Mouse (Mus musculus) naive thymus-derived CD4-positive, alpha-beta T cell, adult 2 months (primary cell): ENCODE measurements at regions not wholly inside any gene's neighbourhood (a gene's known extent, or its start where the extent isn't known, plus 50 kb on each side); places are given as distances from the start of the nearest gene placed in this dataset.

Experiments used
- DNase-seq: peaks from one replicate; pipeline ENCODE4 v3.0.0-alpha.2; 2011; ENCODE audit warnings: low read depth

DNA sequence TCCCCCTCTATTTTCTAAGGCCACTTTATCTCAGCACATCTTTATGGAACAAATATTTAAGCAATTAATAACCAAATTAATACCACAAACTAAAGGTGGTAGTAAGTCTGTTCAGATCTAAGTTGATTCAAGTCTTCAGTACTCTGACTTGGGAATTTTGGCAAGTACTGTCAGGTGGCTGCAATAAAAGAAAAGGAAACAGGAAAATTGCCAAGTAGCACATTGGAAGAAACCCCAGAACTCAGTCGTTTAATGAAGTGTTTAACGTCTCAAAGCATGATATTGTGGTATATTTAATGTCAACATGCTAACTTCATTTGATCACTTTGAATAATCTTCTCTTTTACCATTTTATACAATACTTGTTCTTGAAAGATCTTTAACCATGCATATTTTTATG is 142.2 kb downstream of the Gm11146 start:
- no peak for DNase-seq

DNA sequence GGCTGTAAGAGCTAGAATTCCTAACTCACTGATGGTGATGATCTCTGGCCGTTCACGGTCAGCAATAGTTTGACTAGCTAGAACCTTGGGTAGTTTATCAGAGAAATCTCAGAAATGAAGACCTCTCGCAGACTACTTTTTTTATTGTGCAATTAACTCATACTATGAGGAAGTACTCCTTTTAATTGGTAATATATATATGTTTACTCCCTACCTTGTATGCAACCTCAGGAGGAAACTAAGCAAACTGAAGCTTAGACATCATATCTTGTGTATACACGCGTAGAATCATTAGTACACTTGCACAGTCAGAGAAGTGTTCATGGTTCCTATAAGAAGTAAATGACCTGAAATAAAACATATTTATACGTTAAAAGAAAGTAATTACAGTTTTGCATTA is 157.2 kb downstream of the Gm11146 start:
- no peak for DNase-seq

DNA sequence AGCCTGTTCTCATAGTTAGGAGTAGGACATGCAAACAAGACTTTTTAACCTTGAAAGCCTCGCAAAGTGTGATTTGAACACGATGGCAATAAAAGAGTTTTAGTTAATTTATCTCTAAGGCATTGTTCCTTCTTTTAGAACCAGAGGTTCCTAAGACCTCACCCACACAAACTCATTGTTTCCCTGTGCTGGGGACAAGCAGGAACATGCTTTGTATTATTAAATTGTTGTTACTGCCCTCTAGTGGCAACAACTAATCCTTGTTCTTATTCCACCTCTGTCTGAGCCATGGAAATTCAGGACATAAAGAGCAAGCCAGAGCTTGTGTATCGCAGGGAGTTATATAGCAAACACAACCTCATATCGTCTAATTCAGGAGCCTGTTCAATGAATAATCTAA is 157.9 kb downstream of the Gm11146 start:
- peak; percentile 26 for DNase-seq

DNA sequence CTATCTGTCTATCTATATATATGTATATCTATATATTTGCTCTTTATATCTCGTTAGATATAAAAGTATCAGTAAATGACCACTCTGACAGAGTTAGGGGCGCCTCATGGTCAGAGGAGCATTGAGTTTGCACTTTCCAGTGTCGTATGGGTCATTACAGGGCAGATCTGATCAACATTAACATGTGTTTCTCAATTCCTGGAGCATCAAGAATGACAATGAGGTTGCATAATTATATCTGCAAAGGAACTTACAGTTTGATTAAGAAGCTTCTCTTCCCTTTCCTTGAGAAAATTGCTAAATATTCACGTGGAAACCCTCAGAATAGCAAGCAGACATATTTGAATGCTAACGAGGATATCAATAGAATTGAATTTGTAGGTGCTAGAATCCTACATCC is 158.6 kb downstream of the Gm11146 start:
- DNase-seq, result no peak

DNA sequence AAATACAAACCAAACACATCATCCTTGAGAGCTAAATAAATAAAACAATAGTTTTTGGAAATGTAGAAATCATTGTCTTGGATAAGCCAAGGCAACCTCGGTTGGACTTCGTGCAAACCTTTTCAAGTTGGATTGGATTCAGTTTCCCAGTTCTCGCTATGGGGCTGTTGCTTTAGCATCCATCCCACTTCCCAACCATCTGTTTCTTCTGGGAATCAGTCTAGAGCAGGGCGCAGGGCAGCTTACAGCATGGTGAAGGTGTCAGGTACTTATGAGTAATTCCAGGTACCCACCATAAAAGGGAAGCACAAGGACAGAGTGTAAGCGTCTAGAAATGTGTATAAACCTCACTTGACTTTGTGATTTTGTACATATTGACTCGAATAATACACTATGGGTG is 159.0 kb downstream of the Gm11146 start:
- DNase-seq, result no peak

DNA sequence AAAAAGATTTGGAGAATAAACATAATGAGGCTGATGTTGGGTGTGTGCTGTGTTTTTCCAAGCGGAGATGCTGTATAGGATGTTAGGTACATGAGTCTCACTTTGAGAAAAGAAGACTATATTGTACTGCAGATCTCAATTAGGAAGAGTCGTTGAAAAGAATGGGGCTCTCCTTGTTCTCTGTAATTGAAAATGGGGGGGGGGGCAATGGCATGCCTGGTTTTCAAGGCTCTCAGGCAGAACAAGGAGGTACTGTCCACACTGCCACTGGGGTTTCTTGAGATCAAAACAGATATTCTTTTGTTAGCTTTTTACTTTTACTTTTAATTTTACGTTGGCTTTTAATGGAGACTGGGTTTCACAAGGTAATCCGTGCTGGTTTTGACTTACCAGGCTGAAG is 170.5 kb downstream of the Gm11146 start:
- no peak for DNase-seq

DNA sequence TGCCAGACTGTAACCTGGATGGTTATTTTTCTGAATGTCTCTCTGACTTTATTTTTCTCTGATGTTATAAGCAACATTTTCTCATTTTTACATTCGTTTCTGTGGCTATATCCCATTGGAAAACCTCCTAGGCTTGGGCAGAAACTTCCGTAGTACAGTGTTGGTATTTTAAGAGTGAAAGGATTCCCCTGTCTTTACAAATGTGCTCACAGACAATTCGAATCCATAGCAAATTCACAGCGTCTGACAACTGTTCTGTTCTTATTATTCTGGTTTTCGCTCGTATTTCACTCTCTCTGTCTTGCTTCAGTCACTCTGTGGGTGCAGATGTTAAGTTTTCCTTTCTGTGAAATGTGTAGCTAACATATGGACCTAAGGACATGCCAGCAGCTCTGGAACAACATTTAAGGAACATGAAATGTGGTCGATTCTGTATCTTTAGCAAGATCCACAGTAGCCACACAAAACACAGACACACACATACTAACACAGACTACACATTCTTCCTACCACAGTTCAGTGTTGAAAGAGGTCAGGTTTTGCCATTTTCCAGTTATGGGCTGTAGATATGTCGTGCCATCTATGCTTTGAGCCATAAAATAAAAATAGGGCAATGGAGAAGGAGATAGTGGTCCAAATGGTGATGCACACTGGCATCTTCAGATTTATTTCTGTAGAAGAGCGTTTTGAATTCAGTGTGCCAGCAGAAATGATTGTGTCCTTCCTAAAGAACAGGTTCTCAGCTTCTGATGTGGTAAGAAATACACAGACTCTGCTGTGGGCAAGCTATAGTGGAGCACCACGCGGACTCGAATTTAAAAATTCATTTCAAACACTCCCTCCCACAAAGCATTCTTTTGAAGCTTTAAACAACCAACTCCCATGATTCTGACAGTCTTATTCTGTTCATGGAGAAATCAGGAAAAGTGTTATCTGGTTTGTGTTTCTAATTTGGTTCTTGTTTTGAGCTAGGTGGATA is 179.2 kb downstream of the Gm11146 start:
- no peak for DNase-seq

DNA sequence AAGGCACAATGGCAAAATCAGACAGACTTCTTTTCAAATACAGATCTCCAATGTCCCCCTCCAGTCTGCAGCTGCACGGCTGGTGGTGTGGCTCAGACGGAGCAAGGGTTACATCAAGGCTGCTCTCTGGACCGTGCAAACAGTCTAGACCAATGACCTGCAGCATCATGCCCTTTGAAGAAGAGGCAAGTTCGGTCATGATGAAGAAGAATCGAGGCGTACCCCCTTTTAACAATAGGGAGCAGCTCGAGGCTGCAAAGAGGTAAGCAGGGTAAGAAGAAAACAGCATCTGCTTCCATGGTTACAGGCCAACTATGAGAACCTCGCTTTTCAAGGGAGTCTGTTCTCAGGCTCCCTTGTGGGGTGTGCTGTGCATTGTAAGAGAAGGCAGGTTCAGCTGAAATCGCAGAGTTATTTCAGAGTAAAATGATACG is 180.3 kb downstream of the Gm11146 start:
- no peak for DNase-seq

DNA sequence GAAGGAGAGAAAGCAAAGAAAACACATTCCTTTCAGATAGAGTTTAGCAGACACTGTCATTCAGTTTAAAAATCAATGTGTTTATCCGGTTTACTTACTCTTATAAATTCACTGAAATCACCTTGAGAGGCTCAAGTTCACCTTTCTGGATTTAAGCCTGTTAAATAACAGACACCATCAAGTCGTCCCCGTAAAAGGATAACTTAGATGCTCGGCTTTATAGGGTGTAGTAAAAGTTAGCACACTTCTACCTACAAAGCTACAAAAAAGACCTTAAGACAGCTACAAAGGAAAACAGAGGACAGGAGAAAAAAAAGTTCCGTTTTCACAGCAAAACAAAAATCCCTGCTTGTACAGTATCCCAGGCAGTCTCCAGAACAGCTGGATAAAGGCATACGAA is 180.9 kb downstream of the Gm11146 start:
- no peak for DNase-seq

DNA sequence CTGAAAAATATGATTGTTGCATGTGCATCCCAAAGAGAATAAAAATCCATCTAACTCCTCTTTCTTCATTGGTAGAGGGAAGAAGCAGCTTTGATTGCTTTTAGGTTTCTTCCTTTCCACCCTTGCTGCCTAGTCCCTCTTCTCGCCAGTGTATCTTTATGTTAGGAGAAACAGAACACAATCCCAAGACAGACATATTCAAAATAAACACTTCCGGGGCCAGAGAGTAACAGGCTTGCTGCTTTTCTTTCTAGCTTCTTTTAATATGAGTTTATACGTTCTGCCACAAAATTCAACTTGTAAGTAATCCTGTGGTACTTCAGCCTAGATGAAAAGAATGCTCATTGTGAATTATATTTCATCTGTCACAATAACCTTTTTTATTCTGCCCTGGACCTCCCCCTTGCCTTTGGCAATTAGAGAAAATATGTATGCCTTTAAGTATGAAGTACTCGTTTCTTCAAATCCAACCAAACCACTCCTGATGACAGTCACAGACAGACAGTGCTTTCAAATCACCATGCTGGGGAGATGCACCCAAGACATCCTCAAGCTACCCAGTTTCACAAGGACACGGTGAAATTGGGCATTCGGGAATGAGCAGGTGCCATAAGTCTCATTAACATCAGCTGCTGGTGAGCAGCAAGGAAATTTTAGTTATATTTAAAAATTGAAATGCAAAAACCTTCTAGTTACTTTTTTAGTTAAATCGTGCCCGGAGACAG is 181.6 kb downstream of the Gm11146 start:
- DNase-seq, result no peak

DNA sequence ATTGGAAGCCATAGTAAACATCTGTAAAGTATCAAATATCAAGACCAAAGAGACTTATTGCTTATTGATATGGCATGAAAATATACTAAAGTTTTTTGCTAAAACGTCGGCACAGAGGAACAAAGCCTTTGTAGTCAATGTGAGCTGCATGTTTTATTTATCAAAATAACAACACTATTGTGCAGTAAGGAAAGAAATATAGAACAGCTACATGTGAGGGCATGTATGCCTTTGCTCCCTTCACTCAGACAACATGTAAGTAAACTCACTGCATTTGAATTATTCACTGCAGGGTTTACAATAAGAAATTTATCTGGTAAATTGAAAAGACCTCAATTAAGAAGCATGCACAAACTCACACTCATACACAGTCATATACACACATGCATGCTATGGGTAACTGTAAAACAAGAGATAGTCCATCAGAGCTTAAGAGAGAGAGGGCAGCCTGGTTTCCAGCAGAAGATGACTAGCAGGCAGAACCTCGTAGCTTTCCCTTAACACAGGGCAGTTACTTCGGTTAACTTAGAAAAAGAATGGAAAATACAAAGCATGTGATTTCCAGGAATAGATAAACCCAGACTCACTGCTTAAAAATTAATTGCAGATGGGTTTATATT is 182.7 kb downstream of the Gm11146 start:
- no peak for DNase-seq

DNA sequence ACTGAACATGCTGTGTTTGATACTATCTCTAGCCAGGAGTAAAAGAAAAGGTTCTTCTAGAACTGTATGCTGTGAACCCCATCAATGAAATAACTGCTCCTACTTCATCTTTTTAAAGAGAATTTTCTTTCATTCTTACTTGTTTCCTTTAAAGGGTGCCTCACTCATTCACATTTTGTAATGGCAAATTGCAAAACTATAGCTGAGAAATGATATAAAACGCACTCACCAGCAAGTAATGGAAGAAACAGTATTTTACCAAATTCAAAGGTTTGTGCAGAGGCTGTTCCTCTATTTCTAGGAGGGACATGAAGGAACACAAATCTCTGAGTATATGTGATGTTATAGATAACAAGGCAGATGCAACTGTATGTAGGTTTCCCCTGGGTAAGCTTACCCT is 183.4 kb downstream of the Gm11146 start:
- DNase-seq, result no peak

DNA sequence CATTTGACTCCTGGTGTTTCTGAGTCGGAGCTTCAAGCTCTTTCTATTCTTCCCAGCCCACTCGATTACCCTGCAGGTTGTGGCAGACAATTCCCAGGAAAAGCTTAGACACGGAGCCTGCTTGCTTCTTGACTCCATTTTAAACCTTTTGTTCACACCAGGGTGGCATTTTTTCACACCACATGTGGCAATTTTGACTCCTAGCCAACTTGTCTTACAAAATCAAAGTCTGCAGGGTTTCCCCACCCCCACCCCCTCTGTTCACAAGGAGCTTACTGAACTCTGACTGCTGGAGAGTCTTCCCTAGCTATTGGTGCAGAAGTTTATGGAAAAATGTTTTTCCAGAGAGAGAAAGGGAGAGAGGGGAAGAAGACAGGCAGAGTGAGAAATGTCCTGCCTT is 184.1 kb downstream of the Gm11146 start:
- no peak for DNase-seq

DNA sequence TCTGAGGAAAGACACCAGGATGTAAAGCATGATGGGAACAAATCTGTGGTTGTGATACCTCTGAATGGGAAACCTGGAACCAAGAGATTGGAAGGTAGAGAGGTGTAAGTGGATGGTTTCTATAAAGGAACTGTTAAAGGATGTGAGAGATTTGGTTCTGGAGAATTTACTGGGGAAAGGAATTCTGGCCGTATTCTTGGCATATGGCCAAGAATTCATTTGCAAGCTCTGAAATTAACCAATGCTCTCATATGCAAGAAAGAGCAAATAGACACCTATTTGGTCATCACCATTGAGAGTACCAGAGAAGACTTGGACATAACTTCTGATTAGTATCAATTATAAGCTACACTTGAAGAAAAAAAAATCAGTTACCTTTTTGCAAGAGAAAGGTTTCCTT is 187.3 kb downstream of the Gm11146 start:
- DNase-seq, result no peak

DNA sequence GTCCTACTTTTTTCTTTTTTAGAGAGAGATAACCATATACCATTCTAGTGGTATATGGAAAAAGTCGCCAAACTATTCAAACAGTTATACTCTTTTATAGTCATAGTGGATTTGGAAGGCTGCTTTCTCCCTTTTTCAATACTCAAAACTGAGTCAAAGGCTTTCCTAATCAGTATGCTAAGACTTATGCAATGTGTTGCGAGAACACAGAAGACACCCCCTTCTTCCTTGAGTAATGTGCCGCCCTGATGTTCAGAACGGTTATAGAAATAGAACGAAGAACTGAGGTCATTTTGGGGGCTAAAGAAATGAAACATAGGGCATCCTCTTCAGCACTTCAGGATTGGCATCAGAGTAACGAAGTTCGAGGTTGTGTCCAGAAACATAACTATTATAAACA is 192.7 kb downstream of the Gm11146 start:
- DNase-seq, result no peak

DNA sequence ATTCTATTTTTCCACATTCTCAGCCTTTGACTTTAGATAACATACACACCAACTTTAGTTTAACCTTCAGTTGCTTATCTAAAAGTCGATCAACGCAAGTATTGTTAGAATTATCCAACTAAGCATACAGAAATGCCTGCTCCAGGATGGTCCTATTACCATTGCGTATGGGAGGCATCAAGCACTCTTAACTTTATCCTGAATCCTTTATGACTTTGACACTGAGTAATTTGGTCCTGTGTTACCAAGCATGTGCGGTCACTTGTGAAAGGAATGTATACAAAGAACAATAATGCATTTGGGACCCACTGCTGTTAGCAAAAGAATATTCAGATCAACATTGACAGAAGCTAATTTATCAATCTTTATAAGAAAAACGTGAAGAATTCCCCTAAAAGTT is 194.9 kb downstream of the Gm11146 start:
- DNase-seq, result no peak

DNA sequence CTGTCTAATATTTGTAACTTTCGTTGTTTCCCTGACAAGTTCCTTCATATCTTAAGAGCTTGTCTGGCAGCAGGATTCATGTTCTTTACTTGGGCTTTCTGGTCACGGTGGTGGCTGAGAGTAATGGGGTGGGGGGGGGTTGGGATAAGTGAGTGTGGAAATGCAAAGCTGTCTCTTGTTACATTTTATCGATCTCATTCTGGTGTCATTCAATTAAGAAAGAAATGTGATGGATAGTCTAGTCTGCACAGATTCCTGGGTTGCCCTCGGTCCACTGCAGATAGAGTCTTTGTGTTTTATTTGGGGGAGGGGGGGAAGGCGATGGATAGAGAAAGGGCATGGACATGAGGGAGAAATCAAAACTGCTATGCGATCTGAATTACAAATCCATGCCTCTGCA is 196.0 kb downstream of the Gm11146 start:
- DNase-seq, result no peak

DNA sequence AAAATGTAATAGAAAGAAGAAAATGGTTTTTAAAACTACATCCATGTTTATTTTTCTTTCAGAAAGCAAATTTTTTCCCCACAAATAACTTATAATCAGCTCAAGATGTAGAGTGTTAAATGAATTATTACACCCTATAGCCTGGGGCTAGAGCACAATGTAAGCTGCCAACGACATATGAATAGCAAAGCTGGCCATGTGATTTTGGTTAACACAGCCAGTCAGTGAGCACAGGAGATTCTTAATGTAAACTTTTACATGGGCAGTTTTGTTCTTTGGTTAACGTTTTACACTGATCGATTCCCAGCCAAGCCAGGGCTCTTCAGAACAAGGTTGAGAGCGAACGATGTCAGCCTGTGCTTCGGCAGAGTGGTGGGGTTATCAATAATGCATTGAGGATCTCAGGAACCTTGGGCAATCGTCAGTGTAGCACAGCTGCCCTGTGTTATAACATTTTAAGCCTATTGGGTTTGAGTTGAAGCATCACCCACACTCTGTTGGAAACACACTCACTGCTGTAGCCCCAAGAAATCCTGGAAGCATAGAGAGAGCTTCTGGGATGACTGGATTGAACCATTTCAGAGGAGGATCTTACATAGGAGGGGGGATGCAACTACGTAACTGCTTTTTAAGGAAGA is 196.6 kb downstream of the Gm11146 start:
- DNase-seq, result no peak

DNA sequence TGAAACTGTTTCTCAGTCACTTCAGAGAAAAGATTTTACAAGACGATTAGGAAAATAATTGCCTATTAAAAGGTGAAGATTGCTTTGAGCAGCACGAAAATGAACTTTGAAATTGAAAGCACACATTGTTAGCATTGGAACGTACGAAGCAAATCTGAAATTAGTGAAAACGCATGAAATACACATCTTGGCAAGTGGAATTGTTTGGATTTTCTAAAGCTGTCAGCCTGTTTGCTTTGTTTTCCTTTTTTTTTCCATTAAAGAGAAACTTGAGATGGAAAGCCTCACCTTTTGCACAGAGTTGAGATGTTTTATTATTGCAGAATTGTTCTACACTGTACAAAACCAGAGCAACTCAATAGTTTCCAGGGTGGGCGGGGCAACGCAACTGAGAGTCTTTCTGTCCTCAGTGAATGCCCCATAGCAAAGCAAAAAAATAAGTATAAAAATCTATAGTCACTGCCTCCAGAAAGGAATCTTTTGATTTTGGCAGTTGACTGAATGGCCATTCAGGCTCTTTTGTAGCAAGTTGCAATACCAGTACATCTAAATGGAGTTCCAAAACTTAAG is 199.1 kb downstream of the Gm11146 start:
- DNase-seq, result no peak

DNA sequence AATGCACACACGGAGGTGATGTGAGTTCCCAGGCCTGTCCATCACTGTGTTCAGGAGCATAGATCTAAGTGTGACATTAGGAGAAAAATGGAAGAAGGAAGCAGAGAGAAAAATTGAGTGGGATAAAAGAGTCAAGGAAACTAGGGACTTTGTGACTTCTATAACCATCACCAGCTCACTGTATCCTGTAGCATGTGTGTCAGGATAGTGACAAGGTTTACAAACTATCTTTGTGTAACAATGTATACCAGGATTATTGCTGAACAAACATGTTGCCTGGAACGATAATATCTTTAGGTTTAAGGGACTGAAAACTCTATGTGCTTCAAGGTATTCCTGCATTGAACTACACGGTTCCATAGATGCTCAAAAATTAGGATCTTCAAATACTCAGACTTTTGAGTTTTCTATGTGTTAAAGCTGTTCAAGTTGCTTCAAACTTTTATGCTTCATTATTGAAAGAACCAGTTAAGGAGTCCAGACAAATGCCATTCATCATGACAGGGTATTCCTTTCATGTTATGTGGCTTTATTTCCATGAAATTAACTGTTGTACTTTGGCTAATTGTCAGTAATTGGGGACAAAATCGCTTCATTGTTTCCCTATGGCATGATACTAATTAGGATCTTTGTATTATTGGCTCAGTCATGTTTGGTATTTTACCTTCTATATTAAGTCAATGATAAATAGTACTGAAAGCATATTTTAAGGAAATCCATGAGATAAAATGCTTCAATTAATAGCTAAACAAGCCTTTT is 200.5 kb downstream of the Gm11146 start:
- no peak for DNase-seq

DNA sequence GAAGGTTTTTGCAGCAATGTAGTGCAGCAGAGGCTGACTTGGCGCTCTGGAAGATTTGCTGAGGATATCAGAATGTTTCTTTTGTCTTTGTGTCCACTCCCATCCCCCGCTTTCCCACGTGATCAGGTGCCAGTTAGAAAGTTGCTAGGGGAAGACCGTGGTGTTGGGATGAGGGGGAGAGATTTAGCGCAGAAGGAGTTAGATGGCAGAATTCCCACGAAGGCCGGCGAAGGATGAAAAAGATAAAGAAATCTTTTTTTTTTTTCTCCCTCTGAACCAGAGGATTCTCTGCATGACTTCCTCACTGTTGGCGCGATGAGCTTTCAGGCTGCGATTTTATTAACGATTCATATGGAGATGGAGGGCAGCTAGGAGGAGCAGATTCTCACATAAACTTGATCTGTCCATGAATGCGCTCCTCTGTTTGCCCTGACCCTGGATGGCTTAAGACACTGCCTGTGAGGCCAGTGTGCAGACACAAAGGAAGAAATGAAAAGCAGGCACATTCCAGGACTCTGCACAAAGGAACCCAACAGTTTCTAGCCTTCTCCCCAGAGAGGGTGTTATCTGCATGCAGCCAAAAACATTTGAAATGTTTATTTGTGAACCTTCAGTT is 201.5 kb downstream of the Gm11146 start:
- DNase-seq, result no peak
